Mouse (Mus musculus) liver, embryonic 18 days (tissue): ENCODE results near the gene Ppp1r1a. TPM values are rescaled to one million over a fixed set of nuclear protein-coding genes. Genes with fewer than 3 reads are reported as not detected.

Experiments
- polyA plus RNA-seq: library from polyadenylated mRNA; depleted of rRNA; stranded (reverse); fragments of >200 nt; gene quantifications from 2 replicates; pipeline ENCODE4 v1.2.3, GENCODE M21; 2012; rRNA removed

Gene Ppp1r1a
- polyA plus RNA-seq = 3.6 and 3.7 TPM in 2 replicates

GRCm38 (mm10) chr15:103537822-103538213 lies at the start of gene Ppp1r1a:
Ppp1r1a (minus strand) TSS chr15:103538003.

GRCm38 (mm10) chr15:103564981-103565380 lies 27.2 kb upstream of the Ppp1r1a start, which contains the start of gene Glycam1:
Glycam1 (minus strand) TSS chr15:103565081.

GRCm38 (mm10) chr15:103502435-103503250 lies 35.2 kb downstream of the Ppp1r1a start, which contains the start of gene Pde1b:
Pde1b (plus strand) TSS chr15:103503034.

Other genes starting within 250 kb of the Ppp1r1a start
- gene Gpr84, start 227.4 kb downstream of the Ppp1r1a start, polyA plus RNA-seq = 0.85 and 0.87 TPM in 2 replicates
- 6.8 and 7.2 TPM in 2 replicates for gene Zfp385a, start 197.9 kb downstream of the Ppp1r1a start, polyA plus RNA-seq
- gene Itga5, start 171.2 kb downstream of the Ppp1r1a start, polyA plus RNA-seq = 12.3 and 14.7 TPM in 2 replicates
- gene Gtsf1, start 107.5 kb downstream of the Ppp1r1a start, polyA plus RNA-seq = not detected in 2 replicates
- gene Gtsf2, start 89.5 kb downstream of the Ppp1r1a start, polyA plus RNA-seq = not detected in 2 replicates
- 9.7 and 10.4 TPM in 2 replicates for gene Nckap1l, start 84.2 kb downstream of the Ppp1r1a start, polyA plus RNA-seq
- gene Pde1b, start 35.0 kb downstream of the Ppp1r1a start, polyA plus RNA-seq = 2.5 and 3.4 TPM in 2 replicates
- gene Glycam1, start 27.1 kb upstream of the Ppp1r1a start, polyA plus RNA-seq = not detected in 2 replicates
- not detected in 2 replicates for gene Mucl1, start 217.5 kb upstream of the Ppp1r1a start, polyA plus RNA-seq